Mouse (Mus musculus): ENCODE data around the gene Acsl3. TPM values are rescaled to one million over a fixed set of nuclear protein-coding genes. Genes with fewer than 3 reads are reported as not detected.

Gene Acsl3
- polyA plus RNA-seq (2021; fragmentation: Nextera tagmentation): 69.3 and 73.3 TPM in 2 replicates
- long read RNA-seq, experiment 1, transcript Acsl3-201 (16 exons, 3,950 nt): minor isoform, 27 of 177 reads
- long read RNA-seq, experiment 1, transcript Acsl3-205 (15 exons, 2,976 nt): major isoform, 57 of 177 reads
- long read RNA-seq, experiment 1, partial matches to known transcripts: 82 of 177 reads
- long read RNA-seq, experiment 1, other reads (novel, unspliced or antisense): 10 of 177 reads
- long read RNA-seq, experiment 2, transcript Acsl3-205 (15 exons, 2,976 nt): major isoform, 405 of 752 reads
- long read RNA-seq, experiment 2, transcript Acsl3-201 (16 exons, 3,950 nt): minor isoform, 257 of 752 reads
- long read RNA-seq, experiment 2, transcript Acsl3-203 (14 exons, 2,492 nt): minor isoform, 8 of 752 reads
- long read RNA-seq, experiment 2, partial matches to known transcripts: 61 of 752 reads
- long read RNA-seq, experiment 2, other reads (novel, unspliced or antisense): 21 of 752 reads

GRCm38 (mm10) chr1:78657671-78658440 is at the start of gene Acsl3, which contains the start of gene Utp14b:
Gene Acsl3 (plus strand): TSS chr1:78657825.
Gene Utp14b (plus strand): TSS chr1:78658038.

Other genes starting within 250 kb of the Acsl3 start
- gene Farsb, start 168.9 kb upstream of the Acsl3 start, polyA plus RNA-seq (2021; fragmentation: Nextera tagmentation): 76.2 and 84.0 TPM in 2 replicates
- 2.0 and 2.7 TPM in 2 replicates for gene Mogat1, start 146.8 kb upstream of the Acsl3 start, polyA plus RNA-seq (2021; fragmentation: Nextera tagmentation)
- gene BC035947, start 145.7 kb upstream of the Acsl3 start, polyA plus RNA-seq (2021; fragmentation: Nextera tagmentation): 0.21 and 0.24 TPM in 2 replicates
- 1.9 and 2.0 TPM in 2 replicates for gene Utp14b, start 213 bp downstream of the Acsl3 start, polyA plus RNA-seq (2021; fragmentation: Nextera tagmentation)
- 0.23 and 0.29 TPM in 2 replicates for gene Kcne4, start 158.9 kb downstream of the Acsl3 start, polyA plus RNA-seq (2021; fragmentation: Nextera tagmentation)

Measured in layer of hippocampus, adult 6 months (tissue).